27 mouse cellular contexts compared by ENCODE assay signal in genomic region chr7:96753335-96754095, GRCm38 (mm10).
DNase-seq lines count a peak whose midpoint lies in the region; ATAC-seq and TF ChIP-seq lines count a peak whose summit lies in the region.
"Had no signal": no experiment of that assay in that cellular context is flagged by ENCODE, and none has a peak within 500 bp of the region (broad histone marks: within the 10 kb centered on the region; RNA-seq: fewer than 3 reads in every experiment).

No protein-coding gene starts in this region.

- H3K4me1 ChIP-seq in hindbrain, postnatal 0 days (ENCODE audit: insufficient read depth, low read length) = 0 out of 2 replicates have a peak, but pooled peaks cover 5% of the 10 kb centered on the region
- H3K4me1 ChIP-seq in hindbrain, embryonic 12.5 days = peaks cover 22% of the 10 kb centered on the region
- peaks cover 13% of the 10 kb centered on the region for H3K4me1 ChIP-seq in lung, embryonic 14.5 days (ENCODE audit: insufficient read depth)

- TF ChIP-seq CTCF in hindbrain, postnatal 0 days (IDR thresholded peaks at IDR 0.05; ENCODE audit: low read depth) = 0 out of 2 replicates have a peak, but pooled peaks have one; percentile 6
- no peak for TF ChIP-seq CTCF in lung, embryonic 14.5 days (IDR thresholded peaks at IDR 0.05; ENCODE audit: low read depth)

- H3K4me3 ChIP-seq in hindbrain, postnatal 0 days (ENCODE audit: low read length) = no peak overlapping the region
- no peak overlapping the region for H3K4me3 ChIP-seq in hindbrain, embryonic 12.5 days
- H3K4me3 ChIP-seq in lung, embryonic 14.5 days (ENCODE audit: low read depth, low read length) = no peak overlapping the region
- H3K4me3 ChIP-seq: liver, embryonic 12.5 days; lung, embryonic 15.5 days had no signal

- no peaks in the 10 kb centered on the region for H3K36me3 ChIP-seq in hindbrain, postnatal 0 days (ENCODE audit: insufficient read depth, low read length)
- H3K36me3 ChIP-seq in hindbrain, embryonic 12.5 days = no peaks in the 10 kb centered on the region
- no peaks in the 10 kb centered on the region for H3K36me3 ChIP-seq in lung, embryonic 14.5 days (ENCODE audit: insufficient read depth)
- H3K36me3 ChIP-seq: liver, embryonic 12.5 days; lung, embryonic 15.5 days had no signal

- ATAC-seq in hindbrain, postnatal 0 days = no peak
- no peak for ATAC-seq in hindbrain, embryonic 12.5 days (ENCODE audit: low FRiP score)
- no peak for ATAC-seq in lung, embryonic 14.5 days (ENCODE audit: insufficient read depth)
- no peak for ATAC-seq in inflammation-experienced regulatory T-cells, adult 6 months
- ATAC-seq: forebrain, embryonic 14.5 days; liver, embryonic 12.5 days; Patski had no signal

- H3K9me3 ChIP-seq in hindbrain, postnatal 0 days (ENCODE audit: low read length) = no peaks in the 10 kb centered on the region
- H3K9me3 ChIP-seq in hindbrain, embryonic 12.5 days (replicated peaks) = no peaks in the 10 kb centered on the region
- no peaks in the 10 kb centered on the region for H3K9me3 ChIP-seq in lung, embryonic 14.5 days (ENCODE audit: low read depth, low read length)
- H3K9me3 ChIP-seq: liver, embryonic 12.5 days; lung, embryonic 15.5 days had no signal

- DNase-seq in hindbrain, postnatal 0 days (ENCODE audit: low spot score) = no peak
- DNase-seq in lung, embryonic 14.5 days = peak; percentile 46
- DNase-seq in lung, adult 18-20 months = no peak
- DNase-seq in NIH3T3 (ENCODE audit: low read depth) = peak; percentile 48
- no peak for DNase-seq in urinary bladder, postnatal 36 days (ENCODE audit: low spot score in 2 of 2)
- DNase-seq: adrenal gland, postnatal 36 days; B cell, adult 2 months; cerebellum, adult 18-20 months; cerebellum, postnatal 10 days; gastrocnemius, postnatal 25 days; heart, adult 11 months; heart, postnatal 4 days; kidney, adult 8-10 months; layer of hippocampus, postnatal 36 days; left cerebral cortex, postnatal 4 days; lung, postnatal 36 days; right cerebral cortex, postnatal 25 days; spleen, adult 18-20 months; thymus, postnatal 4 days had no signal

- WGBS in hindbrain, postnatal 0 days = 63% methylated on average over 4 of the region's 4 CpGs
- WGBS in hindbrain, embryonic 12.5 days = 55% methylated on average over 4 of the region's 4 CpGs
- 49% methylated on average over 4 of the region's 4 CpGs for WGBS in lung, embryonic 14.5 days

- H3K27ac ChIP-seq in hindbrain, postnatal 0 days = no peak overlapping the region
- H3K27ac ChIP-seq in hindbrain, embryonic 12.5 days = no peak overlapping the region
- no peak overlapping the region for H3K27ac ChIP-seq in lung, embryonic 14.5 days (ENCODE audit: low read depth)
- H3K27ac ChIP-seq: liver, embryonic 12.5 days; lung, embryonic 15.5 days had no signal

- no peaks in the 10 kb centered on the region for H3K27me3 ChIP-seq in hindbrain, postnatal 0 days (ENCODE audit: insufficient read depth, low read length)
- no peaks in the 10 kb centered on the region for H3K27me3 ChIP-seq in hindbrain, embryonic 12.5 days
- H3K27me3 ChIP-seq in lung, embryonic 14.5 days (ENCODE audit: insufficient read depth, low read length) = no peaks in the 10 kb centered on the region
- H3K27me3 ChIP-seq: liver, embryonic 12.5 days; lung, embryonic 15.5 days; Patski had no signal

- no peak overlapping the region for H3K4me2 ChIP-seq in hindbrain, postnatal 0 days (ENCODE audit: low read depth, low read length)
- H3K4me2 ChIP-seq in hindbrain, embryonic 12.5 days (replicated peaks) = no peak overlapping the region
- H3K4me2 ChIP-seq in lung, embryonic 14.5 days = no peak overlapping the region
- H3K4me2 ChIP-seq: hindbrain, embryonic 14.5 days; liver, embryonic 12.5 days; lung, embryonic 15.5 days; midbrain, embryonic 11.5 days had no signal

- no peak overlapping the region for H3K9ac ChIP-seq in hindbrain, postnatal 0 days (replicated peaks; ENCODE audit: low read length)
- H3K9ac ChIP-seq in hindbrain, embryonic 12.5 days = no peak overlapping the region
- H3K9ac ChIP-seq in lung, embryonic 14.5 days = no peak overlapping the region
- H3K9ac ChIP-seq: hindbrain, embryonic 14.5 days; liver, embryonic 12.5 days; lung, embryonic 15.5 days had no signal

Comparison
In these comparisons a context has a peak if more than half of its experiments do, and no peak if none do; other contexts are left out.
1. DNase-seq: peak in lung, embryonic 14.5 days (single experiment) and NIH3T3 (single experiment); none in hindbrain, postnatal 0 days (single experiment), lung, adult 18-20 months (0 of 2) and urinary bladder, postnatal 36 days (0 of 2).